Mouse (Mus musculus): ENCODE data around the gene Ctf2. TPM values are rescaled to one million over a fixed set of nuclear protein-coding genes. Genes with fewer than 3 reads are reported as not detected.

Ctf2 gene
- polyA plus RNA-seq, 3 experiments from 2014 or later = not detected

DNA sequence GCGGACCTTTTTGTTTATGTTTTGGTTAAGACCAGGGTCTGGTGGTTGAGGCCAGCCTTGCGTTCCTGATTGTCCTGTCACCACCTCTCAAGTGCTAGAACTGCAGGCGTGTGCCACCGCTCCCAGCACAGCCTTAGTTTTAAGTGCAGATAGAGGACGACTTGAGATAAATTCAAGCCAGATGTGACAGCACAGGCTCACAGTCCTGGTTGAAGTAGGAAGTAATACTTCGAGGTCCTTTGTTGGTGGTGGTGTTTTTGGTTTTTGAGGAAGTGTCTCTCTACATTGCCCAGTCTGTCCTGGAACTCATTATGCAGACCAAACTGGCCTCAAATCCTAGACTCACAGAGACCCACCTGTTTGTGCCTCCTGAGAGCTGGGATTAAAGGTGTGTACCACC, 27.8 kb upstream of the Ctf2 start:
- ATAC-seq = no peak

DNA sequence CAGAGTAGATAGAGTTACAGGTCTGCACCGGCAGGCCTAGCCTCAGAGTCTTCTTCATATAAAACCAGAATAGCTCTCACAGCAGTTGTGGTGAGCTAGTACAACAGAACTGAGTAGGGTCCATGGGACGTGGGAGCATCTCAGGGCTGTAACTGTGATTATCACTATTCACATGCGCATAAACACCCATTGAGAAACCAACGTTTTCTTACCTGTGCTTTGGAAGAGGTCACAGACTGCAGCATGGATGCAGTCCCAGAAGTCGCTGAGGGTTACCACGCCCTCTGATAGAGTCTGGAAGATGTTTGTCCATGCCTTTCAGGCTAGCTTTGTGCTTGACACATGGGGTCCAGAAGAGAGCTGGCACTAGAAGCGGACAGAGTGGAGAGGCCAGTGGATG, 21.8 kb upstream of the Ctf2 start:
- ATAC-seq = no peak

DNA sequence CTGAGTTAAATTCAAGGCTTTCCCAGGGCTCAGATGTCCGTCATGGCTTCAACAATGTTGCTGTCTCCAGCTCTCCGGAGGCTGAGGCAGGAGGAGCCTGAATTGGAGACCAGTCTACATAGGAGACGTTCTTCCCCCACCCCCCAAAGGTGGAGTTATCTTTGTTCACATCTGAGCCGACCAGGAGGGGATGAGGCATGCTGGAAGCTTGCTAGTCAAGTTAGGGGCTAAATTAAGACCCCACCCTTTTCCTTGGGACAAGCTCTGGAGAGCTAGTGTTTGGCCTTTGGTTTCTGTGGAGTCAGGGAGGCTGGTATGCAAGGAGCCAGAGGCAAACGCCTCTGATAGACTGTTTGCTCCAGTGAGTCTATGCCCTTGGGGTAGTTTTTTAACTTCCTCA, 21.2 kb upstream of the Ctf2 start:
- ATAC-seq = no peak

DNA sequence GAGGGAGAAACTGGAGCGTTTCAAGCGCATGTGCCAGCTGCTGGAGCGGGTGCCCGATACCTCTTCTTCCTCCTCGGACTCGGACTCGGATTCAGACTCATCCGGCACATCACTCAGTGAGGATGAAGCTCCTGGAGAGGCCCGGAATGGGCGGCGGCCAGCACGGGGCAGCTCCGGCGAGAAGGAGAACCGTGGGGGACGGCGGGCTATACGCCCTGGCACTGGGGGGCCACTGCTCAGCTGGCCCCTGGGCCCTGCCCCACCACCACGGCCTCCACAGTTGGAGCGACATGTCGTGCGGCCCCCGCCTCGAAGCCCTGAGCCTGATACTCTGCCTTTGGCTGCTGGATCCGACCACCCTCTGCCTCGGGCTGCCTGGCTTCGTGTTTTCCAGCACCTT, 20.1 kb upstream of the Ctf2 start:
- ATAC-seq = no peak

DNA sequence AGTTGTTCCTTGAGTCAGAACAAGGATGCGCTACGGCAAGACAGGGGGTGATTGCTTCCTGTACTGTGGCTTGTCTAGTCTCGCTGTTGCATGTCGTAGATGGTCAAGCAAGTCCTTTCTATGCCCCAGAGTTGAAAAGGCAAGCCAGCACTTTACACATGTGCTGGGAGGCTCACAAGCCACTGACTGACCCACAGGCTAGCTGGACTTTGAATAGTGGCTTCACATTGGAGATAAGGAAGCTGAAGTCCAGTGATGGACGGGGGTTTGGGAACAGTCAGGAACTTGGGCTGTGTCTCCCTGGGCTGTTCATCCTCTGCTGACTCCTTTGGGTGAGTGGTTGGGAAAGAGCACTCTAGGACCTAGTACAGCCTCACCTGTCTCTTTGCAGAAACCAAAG, 19.7 kb upstream of the Ctf2 start:
- ATAC-seq = no peak

DNA sequence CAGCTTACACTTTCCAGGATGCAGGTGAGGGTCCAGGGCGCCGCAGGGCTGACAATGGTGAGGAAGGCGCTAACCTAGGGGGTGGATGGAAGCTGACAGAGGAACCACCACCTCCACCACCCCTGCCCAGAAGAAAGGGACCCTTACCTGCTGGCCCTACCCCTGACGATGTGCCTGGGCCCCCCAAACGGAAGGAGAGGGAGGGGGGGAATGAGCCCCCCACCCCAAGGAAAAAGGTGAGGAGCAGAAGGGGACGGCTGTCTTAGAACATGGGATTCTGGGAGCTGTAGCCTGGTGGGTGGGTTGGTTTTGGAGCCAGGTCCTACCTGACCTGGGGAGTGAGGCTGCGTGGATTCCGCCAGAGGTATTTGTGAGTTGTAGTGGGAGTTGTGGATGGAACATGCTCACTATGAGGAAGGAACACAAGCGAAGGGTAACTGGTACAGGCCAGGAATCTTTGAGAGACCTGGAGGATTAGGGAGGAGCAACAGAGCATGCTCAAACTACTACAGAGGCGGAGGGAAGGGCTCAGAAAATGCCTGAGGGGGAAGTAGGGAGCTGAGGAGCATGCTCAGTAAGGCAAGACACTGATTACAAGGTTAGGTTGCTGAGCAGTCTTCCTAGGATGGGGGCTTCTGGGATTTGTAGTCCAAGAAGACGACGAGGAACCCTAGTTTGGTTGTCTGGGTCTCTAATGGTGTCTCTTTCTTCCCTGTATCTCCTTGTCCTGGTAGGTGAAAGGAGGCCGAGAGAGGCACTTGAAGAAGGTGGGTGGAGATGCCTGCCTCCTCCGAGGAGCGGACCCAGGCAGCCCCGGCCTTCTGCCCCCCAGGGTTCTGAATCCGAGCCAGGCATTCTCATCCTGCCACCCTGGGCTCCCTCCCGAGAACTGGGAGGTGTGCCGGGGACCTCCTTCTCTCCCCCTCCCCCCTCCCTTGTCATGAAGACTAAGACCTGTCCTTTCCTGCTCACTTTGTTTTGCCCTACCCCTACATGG, 18.5 kb upstream of the Ctf2 start:
- no peak for ATAC-seq

DNA sequence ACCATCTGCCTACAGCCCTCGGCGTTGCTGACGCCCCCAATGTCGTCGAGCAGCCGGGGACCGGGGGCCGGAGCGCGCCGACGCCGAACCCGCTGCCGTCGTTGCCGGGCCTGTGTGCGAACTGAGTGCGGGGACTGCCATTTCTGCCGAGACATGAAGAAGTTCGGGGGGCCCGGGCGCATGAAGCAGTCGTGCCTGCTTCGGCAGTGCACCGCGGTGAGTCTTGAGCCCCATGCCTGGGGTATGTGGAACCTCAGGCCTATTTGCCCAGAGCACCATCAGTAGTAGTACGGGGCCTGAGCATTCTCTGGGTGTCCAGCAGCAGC, 16.2 kb upstream of the Ctf2 start:
- ATAC-seq = no peak

DNA sequence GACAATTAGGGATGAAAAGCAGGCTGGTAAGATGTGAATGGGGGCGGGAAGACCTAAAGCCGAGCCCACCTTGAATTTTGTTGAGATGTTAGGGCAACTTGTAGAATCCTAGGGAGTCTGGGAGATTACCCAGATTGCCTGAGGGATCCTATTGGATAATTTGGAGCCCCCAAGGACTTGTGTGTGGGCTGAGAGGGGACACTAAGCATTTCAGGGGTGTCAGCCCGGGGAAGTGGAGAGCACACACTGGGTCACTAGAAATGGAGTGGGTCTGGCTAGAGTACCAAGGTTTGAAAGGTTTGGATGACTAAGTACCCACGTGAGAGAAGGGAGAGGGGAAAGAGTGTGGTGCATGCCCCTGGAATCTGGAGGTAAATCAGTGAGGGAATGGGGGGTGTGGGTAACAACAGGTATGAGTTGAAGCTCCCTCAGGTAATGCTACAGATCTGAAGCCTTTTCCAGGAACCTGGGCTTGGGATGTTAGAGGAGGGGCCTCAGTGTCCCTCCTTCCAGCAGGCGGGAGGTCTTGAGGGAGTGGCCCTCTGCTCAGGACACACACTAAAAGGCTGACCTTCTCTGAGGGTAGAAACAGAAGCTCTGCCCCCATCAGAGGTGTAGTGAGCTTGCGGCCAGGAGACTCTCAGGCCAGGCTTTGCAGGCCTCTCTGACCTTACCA, 15.7 kb upstream of the Ctf2 start:
- no peak for ATAC-seq

DNA sequence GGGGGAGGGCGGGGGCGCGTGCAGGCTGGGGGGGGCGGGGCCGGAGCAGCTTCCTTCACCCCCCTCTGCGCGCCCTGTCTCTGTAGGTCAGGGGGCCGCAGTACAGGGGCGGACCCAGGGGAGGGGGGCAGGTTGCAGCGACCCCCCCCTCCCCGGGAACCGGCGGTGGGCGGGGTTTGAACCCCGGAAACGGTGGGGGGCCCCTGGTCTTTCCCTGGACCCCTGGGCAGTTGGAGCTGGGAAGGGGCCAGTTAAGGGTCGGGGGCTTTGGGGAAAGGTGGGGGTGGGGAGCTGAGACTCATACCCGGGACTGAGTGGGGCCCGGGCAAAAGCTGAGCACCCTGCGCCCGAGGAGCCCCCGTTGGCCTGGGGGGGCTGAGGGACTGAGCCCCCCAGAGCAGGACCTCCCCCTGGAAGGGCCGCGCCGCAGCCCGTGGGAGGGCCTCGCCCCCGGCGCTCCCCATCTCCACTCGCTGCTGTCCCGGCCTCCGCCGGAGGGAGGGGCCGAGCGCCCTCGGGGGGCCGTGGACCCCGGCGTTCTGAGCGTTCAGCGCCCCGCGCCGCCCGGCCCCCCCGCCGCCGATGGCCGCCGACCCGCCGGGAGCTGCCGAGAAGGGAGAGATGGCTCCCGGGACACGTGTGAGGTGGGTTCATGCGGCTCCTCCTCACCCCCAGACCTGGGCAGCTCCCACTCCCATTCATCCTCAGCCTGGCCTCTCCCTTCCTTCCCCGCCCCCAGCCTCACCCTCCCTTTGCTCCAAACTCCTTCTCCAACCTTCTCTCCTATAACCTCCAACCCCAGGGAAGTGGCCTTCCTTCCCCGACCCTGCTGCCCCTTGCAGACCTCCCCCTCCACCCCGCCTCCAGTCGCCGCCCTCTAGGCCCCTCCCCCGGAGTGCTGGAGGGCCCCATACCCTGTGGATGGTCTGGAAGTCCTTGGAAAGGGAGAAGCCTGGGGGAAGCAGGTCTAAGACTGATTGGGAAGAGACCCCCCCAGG, 14.8 kb upstream of the Ctf2 start:
- no peak for ATAC-seq

DNA sequence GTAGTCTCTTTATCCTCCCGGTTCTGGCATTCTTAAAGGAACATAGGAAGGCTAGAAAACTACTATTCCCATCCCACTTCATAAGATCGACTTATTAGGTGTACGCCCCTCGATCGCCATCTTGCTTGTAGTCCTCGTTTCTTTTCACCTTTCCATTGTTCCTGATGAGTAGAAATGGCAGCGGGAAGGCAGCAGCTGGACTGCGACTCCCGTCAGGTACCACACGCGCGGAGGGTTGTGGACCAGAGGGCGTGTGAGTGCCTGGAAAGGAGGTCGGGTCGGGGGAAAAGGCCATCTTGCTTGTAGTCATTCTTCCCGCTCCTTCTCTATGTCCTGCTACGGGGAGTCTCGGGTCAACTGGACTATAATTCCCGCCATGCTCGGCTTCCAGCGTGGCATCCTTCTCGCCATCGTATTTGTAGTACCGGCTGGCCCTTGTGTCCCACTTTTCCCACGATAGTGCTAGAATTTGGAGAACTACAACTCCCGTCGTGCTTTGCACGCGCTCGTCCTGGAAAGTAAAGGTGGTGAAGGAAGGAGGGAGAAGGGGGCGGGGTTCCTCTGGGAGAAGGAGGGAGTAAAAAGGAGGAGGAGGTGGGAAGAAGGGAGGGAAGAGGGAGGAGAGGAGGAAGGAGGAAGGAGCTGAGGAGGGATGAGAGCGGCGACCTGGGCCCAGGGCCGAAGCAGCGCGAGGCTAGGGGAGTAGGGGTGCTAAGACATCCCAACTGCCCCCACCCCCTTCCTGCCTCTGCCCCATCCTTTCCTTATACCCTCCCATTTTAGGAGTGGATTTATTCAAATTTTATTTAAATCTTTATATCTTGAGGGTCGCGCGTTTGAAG, 13.9 kb upstream of the Ctf2 start:
- ATAC-seq = peak; percentile 58

DNA sequence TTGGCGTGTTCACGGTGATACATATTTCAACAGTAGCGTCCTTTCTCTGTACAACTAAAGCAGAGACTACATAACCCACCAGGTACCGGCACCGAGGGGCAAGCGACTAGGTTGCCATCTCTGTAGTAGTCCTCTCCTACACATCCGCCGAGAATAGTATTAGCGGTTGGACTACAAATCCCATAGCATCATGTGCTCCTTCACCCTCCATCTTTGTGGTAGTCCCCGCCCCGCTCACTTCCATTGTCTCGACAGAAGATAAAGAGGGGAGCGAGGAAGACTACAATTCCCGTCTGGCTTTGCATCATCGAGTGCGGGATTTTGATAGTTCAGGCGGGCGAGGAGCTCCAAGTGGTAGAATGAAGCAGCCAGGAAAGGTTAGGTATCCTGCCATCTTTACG, 13.3 kb upstream of the Ctf2 start:
- ATAC-seq = peak; percentile 97

DNA sequence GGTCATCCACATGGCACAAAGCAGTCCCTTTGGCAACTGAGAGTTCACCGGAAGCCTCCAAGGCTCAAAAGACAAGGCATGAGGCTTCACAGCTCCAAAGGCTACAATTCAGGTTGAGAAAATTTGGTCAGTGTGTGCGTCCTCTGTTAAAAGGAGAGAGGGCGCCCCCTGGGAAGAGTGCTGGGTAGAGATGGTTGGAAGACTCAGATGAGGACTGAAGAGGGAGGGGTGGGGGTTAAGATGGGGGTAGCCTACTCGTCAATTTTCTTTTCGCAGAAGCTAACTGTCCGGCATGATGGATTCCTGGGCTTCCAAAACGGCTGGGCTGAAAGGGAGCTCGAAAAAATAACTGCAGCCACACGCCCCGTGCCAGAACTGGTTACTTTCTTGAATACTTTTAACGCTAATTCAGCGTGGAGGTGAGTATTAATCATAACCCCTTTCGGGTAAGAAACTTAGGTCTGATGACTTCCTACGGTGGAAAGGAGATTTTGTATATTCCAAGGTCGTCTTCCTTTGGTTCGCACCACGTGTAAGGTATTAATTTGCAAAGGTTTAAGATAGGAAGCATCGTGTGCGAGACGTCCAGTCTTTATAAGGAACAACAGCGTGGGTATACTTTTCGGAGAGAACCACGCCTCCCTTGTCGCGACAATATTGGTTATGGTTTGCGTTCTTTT, 12.5 kb upstream of the Ctf2 start, which contains the start of gene Fbxl19:
Gene Fbxl19 (plus strand): TSS at position 178 of the 680 bp plus-strand sequence.
- no peak for ATAC-seq

DNA sequence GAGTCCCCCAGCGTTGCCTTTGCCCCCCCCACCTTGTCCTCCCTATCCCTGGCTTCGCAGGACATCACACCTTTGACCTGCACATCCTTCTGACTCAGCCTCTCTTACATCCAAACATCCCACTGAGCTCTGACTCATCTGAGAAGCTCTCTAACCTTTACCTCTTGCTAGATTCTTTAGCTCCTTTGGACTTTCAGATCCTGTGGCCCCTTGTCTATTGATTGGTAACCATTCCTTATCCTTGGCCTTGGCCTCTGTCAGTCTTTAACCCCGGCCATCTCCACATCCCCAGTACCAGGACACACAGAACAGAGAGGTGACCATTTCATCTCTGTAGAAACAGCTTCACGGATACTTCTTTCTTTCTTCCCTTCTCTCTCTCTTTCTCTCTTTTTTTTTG, 1.8 kb downstream of the Ctf2 start:
- no peak for ATAC-seq

DNA sequence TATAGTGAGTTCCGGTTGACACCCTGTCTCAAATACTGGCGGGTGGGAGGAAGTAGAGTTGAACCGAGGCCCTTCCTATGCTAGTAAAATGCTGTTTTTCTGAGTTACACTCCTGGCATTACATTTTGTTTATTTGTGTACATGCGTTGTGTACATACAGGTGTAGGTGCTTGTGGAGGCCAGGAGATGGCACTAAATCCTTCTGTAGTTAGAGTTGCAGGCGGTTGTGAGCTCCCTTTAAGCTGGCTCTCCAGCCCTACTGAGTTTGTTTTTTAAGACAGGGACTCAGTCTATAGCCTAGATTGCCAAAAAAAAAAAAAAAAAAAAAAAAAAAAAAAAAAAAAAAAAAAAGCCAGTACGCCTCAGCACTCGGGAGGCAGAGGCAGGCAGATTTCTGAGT, 4.1 kb downstream of the Ctf2 start:
- ATAC-seq = no peak

DNA sequence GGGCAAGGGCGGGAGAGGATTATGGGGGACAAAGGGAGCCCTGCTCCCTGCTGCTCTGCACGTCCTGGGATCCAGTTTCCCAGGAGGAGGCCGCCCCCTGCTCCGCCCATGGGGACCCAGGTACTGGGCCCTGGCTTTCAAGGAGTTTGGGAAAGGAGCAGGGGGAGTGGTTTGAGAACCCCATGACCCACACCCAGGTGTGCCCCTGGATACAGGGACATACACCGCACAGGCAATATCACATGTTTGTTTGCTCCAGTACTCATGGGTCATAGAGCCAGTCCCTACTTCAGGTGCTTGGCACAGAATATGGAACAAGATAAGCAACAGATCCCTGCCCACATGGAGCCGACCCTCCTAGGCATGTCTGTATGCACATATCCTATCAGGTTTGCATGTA, 6.0 kb downstream of the Ctf2 start:
- ATAC-seq = no peak

DNA sequence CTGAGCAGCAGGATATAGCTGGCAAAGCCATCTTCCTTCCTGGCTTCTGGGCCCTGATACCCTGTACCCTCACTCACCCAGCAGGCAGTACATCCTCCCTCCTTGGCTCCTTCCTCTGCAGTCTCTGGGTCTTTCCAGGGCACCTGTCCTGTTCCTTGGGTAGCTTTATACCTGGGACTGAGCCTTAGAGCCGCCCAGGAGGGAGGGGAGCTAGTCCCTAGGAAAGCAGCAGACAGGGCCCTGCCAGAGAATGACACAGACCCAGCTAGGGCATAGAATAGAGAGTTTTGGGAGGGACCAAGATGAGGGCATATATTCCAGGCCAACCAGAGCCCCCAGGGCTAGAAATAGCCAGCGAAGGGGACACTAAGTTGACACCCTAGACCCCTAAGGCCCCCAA, 6.5 kb downstream of the Ctf2 start:
- ATAC-seq = no peak

DNA sequence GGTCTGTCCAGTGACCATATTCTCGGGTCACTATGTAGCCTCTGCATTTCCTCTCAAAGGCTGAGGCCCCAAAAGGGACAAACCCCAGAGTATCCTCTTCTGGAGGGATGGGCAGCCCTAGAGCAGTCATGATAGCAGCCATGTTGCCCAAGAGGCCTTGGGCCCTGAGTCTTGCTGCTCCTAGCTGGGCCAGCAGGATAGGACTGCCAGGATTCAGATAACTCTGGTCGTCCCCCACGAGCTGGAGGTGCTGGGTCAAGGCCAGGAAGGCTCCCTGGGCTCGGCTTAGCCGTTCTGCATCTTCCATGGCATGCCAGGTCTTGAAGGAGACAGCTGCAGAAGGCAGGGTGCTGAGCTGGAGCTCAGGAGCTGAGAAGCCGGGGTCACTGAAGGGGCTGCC, 12.7 kb downstream of the Ctf2 start:
- ATAC-seq = no peak

DNA sequence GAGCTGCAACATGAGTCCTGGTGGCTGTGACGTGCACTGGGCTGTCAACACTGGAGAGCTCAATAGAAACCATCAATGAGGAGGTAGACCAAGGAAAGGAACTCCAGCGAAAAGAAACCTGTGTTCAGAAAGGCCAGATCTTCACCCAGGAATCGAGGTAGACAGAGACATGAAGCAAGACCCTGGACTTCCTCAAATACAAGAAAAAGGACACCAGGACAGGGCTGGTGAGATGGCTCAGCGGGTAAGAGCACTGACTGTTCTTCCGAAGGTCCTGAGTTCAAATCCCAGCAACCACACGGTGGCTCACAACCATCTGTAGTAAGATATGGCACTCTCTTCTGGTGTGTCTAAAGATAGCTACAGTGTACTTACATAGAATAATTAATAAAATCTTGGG, 13.6 kb downstream of the Ctf2 start:
- no peak for ATAC-seq

DNA sequence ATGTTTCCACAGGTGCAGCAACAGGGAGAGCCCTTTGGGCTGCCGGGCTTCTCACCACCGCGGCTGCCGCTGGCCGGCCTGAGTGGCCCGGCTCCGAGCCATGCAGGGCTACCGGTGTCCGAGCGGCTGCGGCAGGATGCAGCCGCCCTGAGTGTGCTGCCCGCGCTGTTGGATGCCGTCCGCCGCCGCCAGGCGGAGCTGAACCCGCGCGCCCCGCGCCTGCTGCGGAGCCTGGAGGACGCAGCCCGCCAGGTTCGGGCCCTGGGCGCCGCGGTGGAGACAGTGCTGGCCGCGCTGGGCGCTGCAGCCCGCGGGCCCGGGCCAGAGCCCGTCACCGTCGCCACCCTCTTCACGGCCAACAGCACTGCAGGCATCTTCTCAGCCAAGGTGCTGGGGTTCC, 15.0 kb downstream of the Ctf2 start:
- ATAC-seq = no peak

DNA sequence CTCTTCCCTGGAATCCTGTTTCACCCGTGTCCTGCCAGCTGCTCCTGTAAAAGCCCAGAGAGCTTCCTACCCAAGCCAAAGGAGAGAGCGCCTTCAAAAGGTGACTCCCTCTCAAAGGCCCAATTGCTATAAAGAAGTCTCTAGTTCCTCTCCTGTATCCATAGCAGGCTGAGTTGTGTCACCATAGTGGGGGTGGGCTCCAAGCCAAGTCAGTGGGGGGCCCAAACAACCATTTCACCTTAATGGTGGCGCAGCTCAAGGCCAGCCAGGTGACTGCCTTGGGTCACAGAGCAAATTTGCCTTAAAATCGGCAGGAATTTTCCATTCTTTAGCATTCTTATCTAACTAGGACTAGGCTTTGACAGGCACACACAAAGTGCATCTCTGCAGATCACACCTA, 17.1 kb downstream of the Ctf2 start:
- ATAC-seq = no peak
